Mouse (Mus musculus) forebrain, embryonic 12.5 days (tissue): ENCODE results near the gene Colgalt1. TPM values are rescaled to one million over a fixed set of nuclear protein-coding genes. Genes with fewer than 3 reads are reported as not detected.

ENCODE experiments used
- ATAC-seq: fragments of 200-750 bp; cut with Nextera tagmentation; 2 replicates; pipeline ENCODE4 v1.8.0; 2017; ENCODE audit warnings: moderate TSS enrichment; ENCODE audit not compliant: low FRiP score
- H3K27ac ChIP-seq: fragments of 300-500 bp; sonication (generic); 2 replicates; pipeline ENCODE4 v1.5.1; 2016; ENCODE audit warnings: mild to moderate bottlenecking
- H3K27me3 ChIP-seq: fragments of 300-500 bp; sonication (generic); 2 replicates; pipeline ENCODE4 v1.6.1; 2016; ENCODE audit warnings: mild to moderate bottlenecking
- H3K36me3 ChIP-seq: fragments of 300-500 bp; sonication (generic); replicated peaks from 2 replicates; pipeline ENCODE4 v1.6.1; 2016; ENCODE audit warnings: mild to moderate bottlenecking
- H3K4me1 ChIP-seq: fragments of 300-500 bp; sonication (generic); 2 replicates; pipeline ENCODE4 v1.6.1; 2016
- H3K4me2 ChIP-seq: fragments of 300-500 bp; sonication (generic); 2 replicates; pipeline ENCODE4 v1.6.1; 2016; ENCODE audit warnings: mild to moderate bottlenecking, moderate library complexity
- H3K4me3 ChIP-seq: fragments of 300-500 bp; sonication (generic); replicated peaks from 2 replicates; pipeline ENCODE4 v1.5.1; 2016; ENCODE audit warnings: mild to moderate bottlenecking
- H3K9ac ChIP-seq: fragments of 300-500 bp; sonication (generic); 2 replicates; pipeline ENCODE4 v1.6.1; 2016; ENCODE audit warnings: mild to moderate bottlenecking
- H3K9me3 ChIP-seq: fragments of 300-500 bp; sonication (generic); 2 replicates; pipeline ENCODE4 v1.6.1; 2016
- WGBS: fragments of 180-500 bp; shearing (Covaris S2); methylation state at CpG from one replicate; pipeline ENCODE4 v1.1.7; 2016; 5-methylcytosine and 5-hydroxymethylcytosine counted together
- polyA plus RNA-seq: library from polyadenylated mRNA; unstranded; fragments of >200 nt; fragmentation: Nextera tagmentation; extraction: Ambion mirVana; gene quantifications from 2 replicates; pipeline ENCODE4 v1.2.1, GENCODE M21; 2016

Gene Colgalt1
- polyA plus RNA-seq, 1 experiment from 2014 or later, result 42.7 TPM

DNA sequence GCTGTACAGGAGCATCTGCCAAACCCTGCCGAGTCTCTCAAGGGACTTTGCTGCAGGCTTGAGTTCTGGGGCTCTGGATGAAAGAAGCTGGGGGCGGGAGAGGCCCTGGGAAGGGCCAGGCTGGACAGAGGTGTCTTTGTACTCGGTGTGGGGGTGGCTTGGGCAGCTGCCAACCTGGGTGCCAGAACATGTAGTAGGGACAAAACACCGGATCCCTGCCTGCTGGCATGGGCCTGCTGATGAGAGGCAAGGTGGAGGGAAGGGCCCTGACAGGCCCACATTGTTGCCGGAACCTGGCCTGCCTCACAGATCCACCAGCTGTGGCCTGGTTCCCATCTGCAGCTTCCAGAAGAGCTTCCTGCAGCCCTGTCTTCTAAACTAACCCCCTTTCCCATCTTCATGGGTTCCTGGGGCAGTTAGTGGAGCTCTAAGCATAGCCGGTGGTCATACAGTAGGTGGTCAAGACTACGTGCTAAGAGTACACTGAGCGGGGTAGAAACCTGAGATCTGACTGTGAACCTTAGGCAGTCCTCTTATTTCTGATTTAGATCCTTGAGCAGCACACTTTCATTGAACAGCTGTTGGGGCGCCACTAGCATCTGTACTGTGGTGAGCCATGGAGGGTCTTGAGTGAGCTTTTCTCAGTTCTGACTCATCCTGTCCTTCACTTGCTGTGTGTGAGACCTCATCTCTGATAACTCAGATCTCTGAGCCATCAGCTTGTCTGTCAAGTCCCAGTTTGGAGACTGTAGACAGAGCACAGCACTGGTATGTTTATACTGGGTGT is 37.8 kb upstream of the Colgalt1 start:
- Histone ChIP-seq H3K4me3 (no peak overlapping the region), H3K27me3 (peaks cover 14% of the 10 kb centered on the region), H3K4me1 (peaks cover 39% of the 10 kb centered on the region), H3K27ac (peak overlapping the region; percentile 81), H3K9ac (0 out of 2 replicates have a peak overlapping the region, but pooled peaks have one; percentile 13), H3K9me3 (no peaks in the 10 kb centered on the region), H3K36me3 (no peaks in the 10 kb centered on the region), H3K4me2 (peak overlapping the region; percentile 88)
- no peak; the same call in 1 of the 2 replicates for ATAC-seq
- WGBS, result 66% methylated on average over 9 of the region's 9 CpGs

DNA sequence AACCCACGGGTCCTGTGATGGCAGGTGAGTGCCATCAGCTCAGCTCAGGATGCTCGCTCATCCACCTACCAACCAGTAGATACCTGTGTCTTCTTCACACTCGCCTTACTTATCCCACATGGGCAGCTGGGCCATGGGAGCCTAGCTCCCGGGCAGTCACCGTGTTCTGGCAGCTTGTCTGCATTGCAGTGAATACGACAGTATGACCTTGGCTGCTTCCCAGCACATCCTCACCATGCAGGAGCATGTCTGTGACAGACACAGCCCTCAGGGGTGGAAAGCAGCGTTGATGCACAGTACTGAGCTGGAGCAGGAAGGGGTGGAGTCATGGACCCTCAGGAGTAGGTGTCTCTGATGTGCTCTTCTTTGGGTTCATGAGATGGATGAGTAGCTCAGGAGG is 36.4 kb upstream of the Colgalt1 start:
- no peak overlapping the region for H3K9ac ChIP-seq
- H3K4me1 ChIP-seq, result peaks cover 28% of the 10 kb centered on the region
- no peak overlapping the region for H3K27ac ChIP-seq
- no peaks in the 10 kb centered on the region for H3K27me3 ChIP-seq
- no peaks in the 10 kb centered on the region for H3K9me3 ChIP-seq
- 80% methylated on average over 7 of the region's 7 CpGs for WGBS
- H3K4me2 ChIP-seq, result no peak overlapping the region
- no peak for ATAC-seq
- no peak overlapping the region for H3K4me3 ChIP-seq
- H3K36me3 ChIP-seq, result no peaks in the 10 kb centered on the region

DNA sequence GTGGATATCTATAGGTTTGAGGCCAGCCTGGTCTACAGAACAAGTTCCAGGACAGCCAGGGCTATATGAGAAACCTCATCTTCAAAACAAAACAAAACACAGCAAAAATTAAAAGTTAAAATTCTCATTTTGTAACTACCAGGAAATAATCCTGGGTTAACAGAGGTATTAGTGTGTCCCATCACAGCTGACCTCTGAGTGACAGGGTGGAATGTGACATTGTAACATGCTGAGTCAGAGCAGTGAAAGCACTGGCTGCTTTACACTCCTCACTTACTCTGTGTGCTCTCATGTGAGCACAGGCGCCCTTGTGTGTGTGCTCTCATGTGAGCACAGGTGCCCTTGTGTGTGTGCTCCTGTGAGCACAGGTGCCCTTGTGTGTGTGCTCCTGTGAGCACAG is 35.8 kb upstream of the Colgalt1 start:
- H3K27ac ChIP-seq, result no peak overlapping the region
- H3K36me3 ChIP-seq, result no peaks in the 10 kb centered on the region
- no peak for ATAC-seq
- H3K4me2 ChIP-seq, result no peak overlapping the region
- no peak overlapping the region for H3K9ac ChIP-seq
- no peaks in the 10 kb centered on the region for H3K9me3 ChIP-seq
- peaks cover 30% of the 10 kb centered on the region for H3K4me1 ChIP-seq
- 75% methylated on average over 1 of the region's 1 CpGs for WGBS
- no peaks in the 10 kb centered on the region for H3K27me3 ChIP-seq
- no peak overlapping the region for H3K4me3 ChIP-seq

DNA sequence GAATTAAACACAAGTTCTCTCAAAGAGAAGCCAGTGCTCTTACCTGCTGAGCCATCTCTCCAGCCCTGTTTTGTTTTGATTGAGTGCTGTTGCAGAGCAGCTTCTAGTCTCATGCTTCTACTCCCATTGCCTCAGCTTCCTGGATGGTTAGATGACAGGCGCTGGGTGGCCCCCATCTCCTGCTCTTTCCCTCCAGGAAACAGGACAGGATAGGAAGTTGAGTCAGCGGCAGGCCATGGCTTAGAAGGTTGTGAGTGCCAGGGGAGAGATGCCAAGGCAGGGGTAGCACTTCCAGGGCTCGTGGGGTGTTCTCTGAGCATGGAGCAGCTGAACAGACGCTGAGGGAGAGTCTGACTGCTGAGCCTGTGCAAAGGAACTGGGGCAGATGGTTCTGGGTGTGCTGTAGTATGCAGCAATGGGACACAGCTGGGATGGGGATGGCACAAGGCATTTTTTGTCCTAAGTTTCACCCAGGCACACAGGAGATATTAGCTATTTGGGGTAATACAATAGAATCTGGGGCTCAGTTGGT is 32.9 kb upstream of the Colgalt1 start:
- WGBS, result 79% methylated on average over 4 of the region's 4 CpGs

DNA sequence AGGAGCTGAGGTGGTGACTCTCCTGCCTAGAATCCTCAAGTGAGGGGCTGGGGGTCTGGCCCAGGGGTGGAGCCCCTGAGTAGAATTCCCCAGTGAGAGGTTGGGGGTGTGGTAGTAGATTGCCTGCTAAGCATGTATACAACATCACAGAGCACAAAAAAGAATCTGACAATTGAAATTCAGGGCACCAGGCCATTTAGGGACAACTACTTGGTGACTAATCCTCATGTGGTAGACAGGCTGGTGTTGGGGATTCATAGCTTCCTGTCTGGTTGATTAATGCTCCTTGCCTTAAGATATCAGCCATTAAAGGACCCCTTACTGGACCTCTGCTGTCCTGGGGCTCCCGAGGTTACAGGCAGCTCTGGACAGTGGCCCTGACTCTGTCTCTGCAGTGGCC is 31.8 kb upstream of the Colgalt1 start:
- WGBS, result 86% methylated on average over 1 of the region's 1 CpGs
- H3K4me3 ChIP-seq, result no peak overlapping the region

More for the DNA sequence above, 32.9 kb upstream of the Colgalt1 start:
- Histone ChIP-seq H3K4me1 (peaks cover 15% of the 10 kb centered on the region), H3K27ac (no peak overlapping the region), H3K9ac (no peak overlapping the region), H3K27me3 (0 out of 2 replicates have a peak, but pooled peaks cover 3% of the 10 kb centered on the region), H3K9me3 (no peaks in the 10 kb centered on the region), H3K36me3 (peaks cover 15% of the 10 kb centered on the region), H3K4me2 (no peak overlapping the region), H3K4me3 (no peak overlapping the region)
- ATAC-seq, result no peak

DNA sequence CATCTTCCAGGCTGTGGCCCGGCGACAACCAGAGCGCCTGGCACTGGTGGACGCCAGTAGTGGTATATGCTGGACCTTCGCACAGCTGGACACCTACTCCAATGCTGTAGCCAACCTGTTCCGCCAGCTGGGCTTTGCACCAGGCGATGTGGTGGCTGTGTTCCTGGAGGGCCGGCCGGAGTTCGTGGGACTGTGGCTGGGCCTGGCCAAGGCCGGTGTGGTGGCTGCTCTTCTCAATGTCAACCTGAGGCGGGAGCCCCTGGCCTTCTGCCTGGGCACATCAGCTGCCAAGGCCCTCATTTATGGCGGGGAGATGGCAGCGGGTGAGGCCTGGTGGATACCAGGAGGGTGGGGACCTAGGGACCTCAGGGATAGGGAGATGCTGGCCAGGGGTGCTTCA is 31.3 kb upstream of the Colgalt1 start:
- H3K36me3 ChIP-seq, result peaks cover 20% of the 10 kb centered on the region
- 0 out of 2 replicates have a peak, but pooled peaks cover 3% of the 10 kb centered on the region for H3K27me3 ChIP-seq
- no peak overlapping the region for H3K4me3 ChIP-seq
- no peak for ATAC-seq
- H3K9ac ChIP-seq, result no peak overlapping the region
- H3K9me3 ChIP-seq, result no peaks in the 10 kb centered on the region
- H3K4me1 ChIP-seq, result peaks cover 10% of the 10 kb centered on the region
- 86% methylated on average over 14 of the region's 14 CpGs for WGBS
- H3K27ac ChIP-seq, result no peak overlapping the region
- H3K4me2 ChIP-seq, result no peak overlapping the region

More for the DNA sequence above, 31.8 kb upstream of the Colgalt1 start:
- Histone ChIP-seq H3K9ac (no peak overlapping the region), H3K27me3 (0 out of 2 replicates have a peak, but pooled peaks cover 3% of the 10 kb centered on the region), H3K4me1 (peaks cover 10% of the 10 kb centered on the region), H3K27ac (no peak overlapping the region), H3K4me2 (no peak overlapping the region), H3K36me3 (peaks cover 15% of the 10 kb centered on the region), H3K9me3 (no peaks in the 10 kb centered on the region)
- ATAC-seq, result no peak

DNA sequence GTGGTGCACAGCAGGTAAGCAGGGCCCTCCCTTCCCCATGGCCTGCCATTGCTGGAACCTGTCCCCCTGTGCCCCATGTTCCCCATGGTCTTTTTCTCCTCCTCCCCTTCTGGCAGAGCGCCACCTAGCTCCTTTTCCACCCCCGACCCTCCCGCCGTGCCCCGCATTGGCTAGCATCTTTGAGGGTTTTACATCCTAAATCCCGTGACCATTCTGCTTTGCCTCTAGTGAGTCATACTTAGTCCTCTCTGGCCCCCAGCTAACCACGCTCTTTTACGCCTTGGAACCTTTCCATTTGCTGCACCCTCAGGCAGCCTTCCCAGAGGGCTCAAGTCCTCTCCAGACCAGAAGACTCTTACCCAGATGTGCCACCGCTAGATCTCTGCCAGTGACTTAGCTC is 30.6 kb upstream of the Colgalt1 start:
- 0 out of 2 replicates have a peak, but pooled peaks cover 3% of the 10 kb centered on the region for H3K27me3 ChIP-seq
- WGBS, result 21% methylated on average over 9 of the region's 9 CpGs
- ATAC-seq, result no peak
- peaks cover 27% of the 10 kb centered on the region for H3K36me3 ChIP-seq
- no peak overlapping the region for H3K4me2 ChIP-seq
- H3K4me3 ChIP-seq, result no peak overlapping the region
- H3K9ac ChIP-seq, result no peak overlapping the region
- peaks cover 10% of the 10 kb centered on the region for H3K4me1 ChIP-seq
- H3K27ac ChIP-seq, result 0 out of 2 replicates have a peak overlapping the region, but pooled peaks have one; percentile 31
- no peaks in the 10 kb centered on the region for H3K9me3 ChIP-seq

DNA sequence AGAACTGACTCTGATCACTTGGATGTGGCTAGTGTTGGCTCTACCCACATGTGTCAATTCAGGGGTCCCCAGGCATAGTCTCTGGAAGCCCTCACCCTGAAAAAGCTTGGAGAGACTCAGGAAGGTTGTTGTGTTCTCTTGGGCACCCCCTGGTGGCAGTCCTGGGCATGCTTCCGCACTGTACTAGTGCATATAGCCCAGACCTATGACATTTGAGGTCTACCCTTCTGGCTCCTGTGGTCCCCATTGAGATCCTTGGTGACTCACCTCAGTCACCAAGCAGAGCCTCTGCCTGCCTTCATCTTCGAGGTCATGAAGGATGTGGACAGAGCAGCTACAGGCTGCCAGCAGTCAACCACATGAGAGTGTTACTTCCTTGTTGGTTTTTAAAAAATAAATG is 23.9 kb upstream of the Colgalt1 start:
- Histone ChIP-seq H3K9ac (no peak overlapping the region), H3K4me1 (peaks cover 9% of the 10 kb centered on the region), H3K36me3 (peaks cover 33% of the 10 kb centered on the region), H3K27ac (no peak overlapping the region), H3K9me3 (no peaks in the 10 kb centered on the region), H3K4me3 (no peak overlapping the region), H3K27me3 (0 out of 2 replicates have a peak, but pooled peaks cover 6% of the 10 kb centered on the region), H3K4me2 (no peak overlapping the region)
- ATAC-seq, result no peak
- WGBS, result 84% methylated on average over 2 of the region's 2 CpGs

DNA sequence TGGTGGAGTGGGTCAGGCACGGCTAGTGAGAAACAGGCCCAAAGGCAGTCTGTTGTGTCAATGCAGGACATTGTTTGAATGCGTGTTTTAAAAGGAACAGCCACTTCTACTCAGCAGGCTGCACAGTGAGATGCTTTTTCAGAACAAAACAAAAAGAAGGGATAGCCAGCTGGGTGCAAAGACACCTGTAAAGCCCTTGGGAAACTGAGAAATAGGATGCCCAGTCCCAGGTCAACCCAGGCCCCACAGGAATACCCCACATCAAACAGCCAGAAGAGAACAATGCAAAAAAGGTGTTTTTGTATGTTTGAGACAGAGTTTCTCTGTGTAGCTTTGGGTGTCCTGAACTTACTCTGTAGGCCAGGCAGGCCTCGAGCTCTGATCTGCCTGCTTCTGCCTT is 22.0 kb upstream of the Colgalt1 start:
- H3K9ac ChIP-seq, result no peak overlapping the region
- no peak overlapping the region for H3K27ac ChIP-seq
- H3K4me2 ChIP-seq, result no peak overlapping the region
- H3K4me3 ChIP-seq, result no peak overlapping the region
- H3K9me3 ChIP-seq, result no peaks in the 10 kb centered on the region
- peaks cover 33% of the 10 kb centered on the region for H3K36me3 ChIP-seq
- peaks cover 20% of the 10 kb centered on the region for H3K4me1 ChIP-seq
- 0 out of 2 replicates have a peak, but pooled peaks cover 6% of the 10 kb centered on the region for H3K27me3 ChIP-seq
- no peak for ATAC-seq
- WGBS, result 75% methylated on average over 3 of the region's 3 CpGs

DNA sequence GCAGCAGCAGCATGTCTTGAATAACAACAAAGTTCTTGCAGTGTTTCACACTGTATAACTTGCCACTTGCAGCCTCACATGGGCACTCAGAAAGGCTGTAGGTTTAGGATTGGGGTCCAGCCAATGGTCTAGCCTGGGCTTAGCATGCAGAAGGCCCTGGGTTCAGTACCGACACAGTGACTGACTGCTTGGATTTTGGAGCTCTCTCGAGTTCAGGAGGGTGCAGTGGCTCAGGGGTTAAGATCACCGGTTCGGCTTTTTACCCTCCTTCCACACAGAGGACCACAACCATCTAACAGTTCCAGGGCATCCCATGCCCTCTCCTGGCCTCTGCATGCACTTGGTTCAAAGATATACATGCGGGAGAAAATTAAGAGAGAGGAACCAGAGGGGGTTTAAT is 19.8 kb upstream of the Colgalt1 start:
- H3K4me2 ChIP-seq, result peak overlapping the region; percentile 93
- no peaks in the 10 kb centered on the region for H3K9me3 ChIP-seq
- 0 out of 2 replicates have a peak, but pooled peaks cover 6% of the 10 kb centered on the region for H3K27me3 ChIP-seq
- peaks cover 24% of the 10 kb centered on the region for H3K4me1 ChIP-seq
- peak overlapping the region; percentile 93 for H3K9ac ChIP-seq
- WGBS, result 35% methylated on average over 5 of the region's 5 CpGs
- H3K27ac ChIP-seq, result no peak overlapping the region
- ATAC-seq, result no peak
- H3K4me3 ChIP-seq, result peak overlapping the region; percentile 90
- peaks cover 12% of the 10 kb centered on the region for H3K36me3 ChIP-seq

DNA sequence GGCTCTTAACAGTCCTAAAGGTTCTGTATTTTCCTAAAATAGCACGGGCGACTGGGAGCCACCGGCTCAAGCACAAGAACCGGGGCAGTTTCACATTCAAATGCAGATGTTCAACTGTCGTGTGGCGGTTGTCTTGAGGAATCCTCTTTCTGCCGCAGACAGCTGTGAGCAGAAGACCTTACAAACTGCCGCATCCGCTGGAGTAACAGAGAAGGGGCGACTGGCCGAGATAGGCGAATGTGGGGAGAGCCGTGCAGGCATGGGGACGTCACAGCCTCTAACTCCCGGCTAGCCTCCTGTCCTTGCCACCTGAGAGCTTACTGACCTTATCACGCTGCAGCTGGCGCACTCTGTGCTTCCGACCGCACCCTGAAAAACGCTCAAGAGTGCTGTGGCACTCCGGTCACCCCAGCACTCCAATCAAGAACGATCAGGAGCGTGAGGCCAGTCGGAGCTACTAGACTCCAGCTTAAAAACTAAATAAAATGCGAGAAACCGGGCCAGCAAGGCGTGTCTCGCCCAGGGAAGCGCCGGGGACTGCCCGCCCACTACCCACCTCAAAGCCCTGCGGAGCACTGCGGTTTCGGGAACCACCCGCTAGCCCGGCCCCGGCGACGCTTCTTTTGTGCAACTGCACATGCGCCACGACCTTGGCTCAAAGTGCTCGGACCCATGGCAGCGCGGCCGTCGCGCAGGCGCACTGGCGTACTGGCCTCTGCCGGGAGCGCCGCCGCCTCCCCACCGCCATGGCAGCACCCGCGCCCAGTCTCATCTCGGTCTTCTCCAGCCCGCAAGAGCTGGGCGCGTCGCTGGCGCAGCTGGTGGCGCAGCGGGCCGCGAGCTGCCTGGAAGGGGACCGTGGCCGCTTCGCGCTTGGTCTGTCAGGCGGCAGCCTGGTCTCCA is 19.1 kb upstream of the Colgalt1 start, which contains the start of gene Pgls:
Gene Pgls (plus strand): TSS at position 706 of the 903 bp plus-strand sequence.
- H3K9me3 ChIP-seq, result no peaks in the 10 kb centered on the region
- H3K4me2 ChIP-seq, result peak within 1 kb of the TSS; percentile 93
- peak; percentile 89 for ATAC-seq
- peak within 1 kb of the TSS; percentile 90 for H3K4me3 ChIP-seq
- peak within 1 kb of the TSS; percentile 93 for H3K9ac ChIP-seq
- peak within 1 kb of the TSS; percentile 98 for H3K27ac ChIP-seq
- under 1% methylated on average over 71 of the region's 71 CpGs for WGBS
- peaks cover 8% of the 10 kb centered on the region; the same call in 1 of the 2 replicates for H3K36me3 ChIP-seq
- peaks cover 28% of the 10 kb centered on the region for H3K4me1 ChIP-seq
- 0 out of 2 replicates have a peak, but pooled peaks cover 6% of the 10 kb centered on the region for H3K27me3 ChIP-seq
